Mouse (Mus musculus): ENCODE measurements around the gene Scly.

DNA sequence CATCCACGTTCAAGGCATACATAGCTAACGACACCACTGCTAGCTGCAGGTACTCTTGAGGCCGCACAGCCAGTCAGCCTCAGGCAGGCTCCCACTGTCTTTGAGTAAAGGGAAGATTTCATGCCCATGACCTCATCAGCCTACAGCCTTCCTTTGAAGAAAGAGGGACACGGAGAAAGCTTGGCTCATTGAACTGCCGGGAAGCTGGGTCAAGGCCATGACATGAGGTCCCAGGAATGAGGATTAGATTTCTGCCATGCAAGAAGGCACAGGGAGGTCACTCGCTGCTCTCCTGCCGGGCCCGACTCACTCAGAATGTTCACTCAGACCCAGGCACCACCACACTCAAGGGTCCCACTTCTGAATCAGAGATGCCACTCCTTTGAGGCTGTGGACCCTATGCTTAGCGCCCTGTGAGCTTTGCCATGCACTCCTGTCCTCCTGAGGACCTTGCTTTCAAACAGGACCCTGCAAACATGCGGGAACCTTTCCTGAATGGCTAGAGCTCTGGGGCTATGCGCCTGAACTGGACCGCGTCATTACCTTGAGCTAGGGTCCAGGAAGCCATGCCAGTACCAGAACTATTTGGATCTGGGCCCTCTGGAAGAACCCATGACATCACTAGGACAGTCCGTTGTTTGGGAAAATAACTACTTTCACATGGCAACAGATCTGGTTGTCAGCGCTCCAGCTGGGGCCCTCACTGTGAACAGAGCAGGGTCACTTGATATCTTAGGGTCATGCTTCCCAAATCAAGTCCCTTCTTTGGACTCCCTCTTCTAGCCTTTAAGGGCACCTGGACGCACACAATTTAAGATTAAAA is 66.9 kb downstream of the Scly start:
- TF ChIP-seq JUND (IDR thresholded peaks at IDR 0.05; ENCODE audit: low read depth, low read length) (no peak), POLR2A (IDR thresholded peaks at IDR 0.05; ENCODE audit: control insufficient read depth in 1 of 2, insufficient read depth in 1 of 2, low read depth in 1 of 2, low read length in 2 of 2, poor library complexity in 1 of 2) (no peak), CTCF (IDR thresholded peaks at IDR 0.05 in 2 of 3, conservative IDR thresholded peaks at IDR 0.05 in 1 of 3; ENCODE audit: control insufficient read depth in 1 of 3, insufficient read depth in 1 of 3, low read depth in 2 of 3, low read length in 3 of 3, poor library complexity in 1 of 3, severe bottlenecking in 1 of 3) (no peak), ELF1 (IDR thresholded peaks at IDR 0.05; ENCODE audit: low read depth, low read length) (no peak), E2F4 (IDR thresholded peaks at IDR 0.05; ENCODE audit: borderline replicate concordance, low read depth, low read length) (no peak), MAX (IDR thresholded peaks at IDR 0.05; ENCODE audit: low read length) (no peak), USF1 (IDR thresholded peaks at IDR 0.05; ENCODE audit: low read depth, low read length) (no peak), POLR2AphosphoS5 (IDR thresholded peaks at IDR 0.05; ENCODE audit: borderline replicate concordance, low read depth, low read length) (no peak), MAFK (IDR thresholded peaks at IDR 0.05; ENCODE audit: borderline replicate concordance, low read depth, low read length) (no peak), ZC3H11A (IDR thresholded peaks at IDR 0.05; ENCODE audit: low read depth, low read length) (no peak), TCF12 (IDR thresholded peaks at IDR 0.05; ENCODE audit: low read depth, low read length) (no peak)

Data from MEL (cell line).